Mouse (Mus musculus) embryo, embryonic 10.5 days (tissue): Measurements from ENCODE around the gene Gm26566.

ENCODE experiments used
- DNase-seq: peaks from one replicate; pipeline ENCODE4 v3.0.0-alpha.2; 2015; ENCODE audit warnings: low spot score

Gene Gm26566

DNA sequence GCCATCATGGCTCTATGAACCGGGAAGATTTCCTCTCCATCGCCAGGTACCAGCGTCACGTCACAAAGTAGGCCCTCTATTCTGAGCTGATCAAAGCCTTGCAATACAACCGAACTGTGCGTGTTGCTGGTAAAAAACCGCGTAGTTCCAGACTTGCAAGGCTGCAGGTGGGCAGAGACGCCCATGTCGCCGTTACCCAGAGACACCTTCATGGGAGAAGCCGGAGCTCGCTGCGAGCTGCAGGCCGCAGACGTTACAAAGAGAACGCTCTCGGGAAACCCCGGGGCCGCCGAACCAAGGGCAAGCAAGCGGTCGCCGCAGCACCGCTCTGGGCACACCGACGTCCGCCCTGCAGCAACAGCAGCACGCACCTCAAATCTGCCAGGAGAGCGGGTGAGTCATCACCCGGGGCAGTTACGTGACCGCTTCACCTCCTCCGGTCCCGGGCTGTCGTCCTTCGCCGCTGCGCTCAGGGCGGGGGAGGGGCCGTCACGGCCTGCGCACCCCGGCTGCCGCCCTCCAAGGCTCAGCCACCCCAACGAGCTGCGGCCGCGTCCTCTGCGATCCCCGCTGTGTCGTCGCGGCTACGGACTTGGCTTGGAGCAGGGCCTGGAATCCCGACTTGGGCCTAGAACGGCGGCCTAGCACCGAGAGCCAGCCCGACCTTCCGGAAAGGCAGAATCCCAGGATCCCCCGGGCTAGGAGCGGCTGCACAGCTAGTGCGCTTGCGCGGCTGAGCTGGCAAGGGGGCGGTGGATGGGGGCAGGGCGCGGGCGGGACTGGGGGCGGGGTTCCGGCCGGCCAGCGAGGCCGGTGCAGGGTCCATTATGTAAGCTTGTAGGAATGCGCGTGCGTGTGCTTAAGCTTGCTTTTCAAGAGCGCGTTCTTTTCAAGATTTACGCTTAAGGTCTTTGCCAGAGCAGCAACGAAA, at the start of gene Gm26566, which contains the start of gene Klhl9:
TSS of gene Gm26566 (plus strand) at position 15 of the 931 bp plus-strand sequence.
TSS of gene Klhl9 (minus strand) at position 675 of the 931 bp plus-strand sequence.
- peak; percentile 97 for DNase-seq

DNA sequence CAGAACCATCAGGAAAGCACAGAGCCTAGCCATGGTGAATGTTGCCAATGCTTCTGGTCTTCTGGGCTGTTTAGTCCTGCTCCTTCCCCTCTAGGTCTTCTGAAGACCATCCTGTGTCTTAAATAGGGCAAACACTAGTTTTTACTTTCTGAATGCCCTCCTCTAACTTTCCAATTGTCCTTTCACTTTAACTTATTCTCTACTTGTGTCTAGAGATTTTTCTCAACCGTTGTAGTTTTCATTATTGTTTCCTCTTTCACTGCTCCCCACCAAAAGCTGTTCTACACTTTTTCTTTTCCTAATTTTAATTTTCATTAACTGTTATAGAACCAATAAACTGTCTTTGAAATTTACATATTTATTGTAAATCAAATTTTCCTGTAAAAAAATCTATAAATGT, 44.8 kb upstream of the Gm26566 start, which contains the start of gene Ifna16:
TSS of gene Ifna16 (minus strand) at position 101 of the 400 bp plus-strand sequence.
- DNase-seq, result no peak

DNA sequence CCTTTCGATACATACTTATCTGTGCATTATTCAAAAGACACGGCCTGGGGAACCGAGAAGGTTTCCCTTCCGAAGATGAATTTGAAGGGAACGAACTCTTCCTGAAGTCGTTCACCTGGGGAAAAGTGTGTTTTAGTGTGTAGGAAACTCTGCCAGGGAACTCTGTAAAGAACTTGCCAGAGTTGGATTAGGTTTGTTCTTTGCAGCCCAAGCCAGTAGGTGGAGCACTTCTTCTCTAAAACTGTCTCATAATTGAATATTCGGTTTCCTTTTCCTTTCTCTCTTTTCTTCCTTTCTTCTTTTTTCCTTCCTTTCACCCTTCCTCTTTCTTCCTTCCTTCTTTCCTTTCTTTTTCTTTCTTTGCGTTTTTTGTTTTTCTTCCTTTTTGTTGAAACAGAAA, 41.2 kb upstream of the Gm26566 start:
- peak; percentile 61 for DNase-seq

DNA sequence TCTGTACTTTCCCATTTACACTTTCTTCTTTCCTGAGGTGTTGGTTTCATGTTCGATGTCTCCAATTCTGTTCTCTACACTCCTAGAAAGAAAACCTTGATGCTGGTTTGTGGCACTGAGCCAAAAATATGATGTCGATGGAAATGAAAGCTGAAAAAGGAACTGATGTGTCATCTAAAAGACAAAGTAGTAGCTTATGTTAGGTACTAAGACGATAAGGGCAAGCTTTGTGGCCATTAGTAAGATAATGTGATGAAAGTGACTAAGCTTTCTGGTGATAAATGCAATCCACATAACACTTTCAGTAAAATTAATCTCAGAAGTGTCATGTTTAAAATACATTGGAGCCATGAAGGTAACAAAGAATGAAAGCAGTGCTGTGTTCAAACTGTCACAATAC, 40.3 kb upstream of the Gm26566 start:
- no peak for DNase-seq

DNA sequence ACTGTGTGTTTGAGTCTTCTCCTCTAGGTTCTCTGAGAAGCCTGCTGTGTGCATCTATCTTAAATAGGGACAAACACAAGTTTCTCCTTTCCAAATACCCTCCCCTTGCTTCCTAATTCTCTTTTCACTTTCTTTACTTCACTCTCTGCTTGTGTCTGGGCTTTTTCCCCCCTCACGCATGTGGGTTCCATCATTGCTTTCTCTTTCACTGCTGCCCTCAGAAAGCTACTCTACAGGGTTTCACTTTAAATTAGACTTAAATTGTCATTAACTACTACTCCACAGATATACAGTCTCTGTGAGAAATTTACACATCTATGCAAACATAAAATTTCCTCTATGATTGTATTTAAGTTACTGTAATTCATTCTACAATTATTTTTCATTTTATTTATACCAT, 37.8 kb upstream of the Gm26566 start, which contains the start of gene Ifna2:
TSS of gene Ifna2 (minus strand) at position 101 of the 400 bp plus-strand sequence.
- no peak for DNase-seq

DNA sequence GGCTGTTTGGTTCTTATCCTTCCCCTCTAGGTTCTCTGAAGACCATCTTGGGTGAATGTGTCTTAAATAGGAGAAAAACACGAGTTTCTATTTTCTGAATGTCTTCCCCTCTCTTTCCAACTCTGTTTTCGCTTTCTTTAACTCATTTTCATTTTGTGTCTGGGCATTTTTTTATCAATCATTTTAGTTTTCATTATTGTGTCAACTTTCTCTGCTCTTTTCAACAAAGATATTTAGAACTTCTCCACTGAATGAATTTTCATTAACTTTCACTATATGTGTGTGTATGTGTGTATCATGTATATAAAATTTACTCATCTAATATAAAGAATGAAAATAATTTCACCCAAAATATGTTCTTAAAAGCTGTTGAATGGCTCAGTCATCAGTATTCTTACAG, 30.3 kb upstream of the Gm26566 start, which contains the start of gene Ifnab:
TSS of gene Ifnab (minus strand) at position 101 of the 400 bp plus-strand sequence.
- no peak for DNase-seq

DNA sequence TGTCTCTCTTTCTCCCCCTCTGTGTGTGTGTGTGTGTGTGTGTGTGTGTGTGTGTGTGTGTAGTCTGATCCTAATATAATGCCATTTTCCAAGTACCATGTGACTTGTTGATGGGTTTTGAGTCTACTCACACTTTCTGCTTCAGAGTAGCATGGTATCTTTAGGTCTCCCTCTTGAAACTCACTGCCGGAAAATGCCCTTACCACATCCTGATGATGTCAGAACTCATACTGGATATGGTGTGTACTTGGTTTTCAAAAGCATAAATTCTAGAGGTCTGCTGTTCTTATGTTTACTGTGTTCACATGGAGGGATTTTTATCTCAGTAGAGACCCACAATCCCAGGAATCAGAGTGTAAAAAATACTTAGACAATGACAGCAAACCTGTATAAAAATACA, 29.1 kb upstream of the Gm26566 start:
- DNase-seq, result no peak

DNA sequence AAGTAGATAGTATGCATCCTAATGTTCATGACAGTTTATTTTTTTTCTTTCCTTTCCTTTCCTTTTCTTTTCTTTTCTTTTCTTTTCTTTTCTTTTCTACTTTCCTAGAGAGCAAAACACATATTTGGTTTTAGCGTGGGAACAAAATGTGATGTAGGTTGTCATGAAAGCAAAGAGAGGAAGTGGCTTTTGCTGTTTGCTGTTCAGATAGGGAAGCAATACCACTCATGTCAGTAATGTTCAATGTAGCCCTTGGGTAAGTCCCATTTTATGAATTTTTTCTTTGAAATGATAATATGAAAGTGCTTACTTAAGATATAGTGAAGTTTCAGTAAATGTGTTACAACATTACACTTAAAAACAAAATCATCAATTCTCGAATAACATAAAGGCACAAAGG, 28.2 kb upstream of the Gm26566 start:
- no peak for DNase-seq

DNA sequence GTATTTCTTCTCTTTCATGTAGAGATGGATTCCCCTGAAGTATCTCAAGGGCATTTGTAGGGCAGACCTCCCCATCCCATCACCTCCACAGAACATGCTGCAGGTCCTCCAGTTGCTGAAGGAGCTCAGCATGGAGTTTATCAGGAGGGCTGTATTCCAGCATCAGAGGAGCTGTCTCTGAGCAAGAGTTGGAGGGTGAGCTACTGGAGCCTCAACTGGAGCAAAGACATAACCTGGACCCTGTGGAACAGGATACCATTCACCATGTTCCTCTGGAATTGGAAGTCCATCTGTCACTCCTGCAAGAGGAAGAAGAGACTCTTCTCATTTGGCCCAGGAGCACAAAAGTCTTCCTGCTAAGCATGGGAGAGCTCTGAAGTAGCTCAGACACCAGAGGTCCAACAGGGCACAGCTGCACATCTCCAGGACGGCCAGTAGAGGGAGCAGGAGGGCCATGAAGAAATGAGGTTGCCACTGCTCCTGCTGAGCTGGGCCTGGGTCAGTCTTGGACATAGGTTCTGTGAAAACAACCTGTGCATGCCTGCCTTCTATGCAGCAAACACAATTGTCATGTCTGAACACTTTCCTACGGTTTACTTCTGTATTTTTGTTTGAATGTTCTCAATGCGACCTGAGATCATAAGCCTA, 25.2 kb upstream of the Gm26566 start:
- peak; percentile 89 for DNase-seq

DNA sequence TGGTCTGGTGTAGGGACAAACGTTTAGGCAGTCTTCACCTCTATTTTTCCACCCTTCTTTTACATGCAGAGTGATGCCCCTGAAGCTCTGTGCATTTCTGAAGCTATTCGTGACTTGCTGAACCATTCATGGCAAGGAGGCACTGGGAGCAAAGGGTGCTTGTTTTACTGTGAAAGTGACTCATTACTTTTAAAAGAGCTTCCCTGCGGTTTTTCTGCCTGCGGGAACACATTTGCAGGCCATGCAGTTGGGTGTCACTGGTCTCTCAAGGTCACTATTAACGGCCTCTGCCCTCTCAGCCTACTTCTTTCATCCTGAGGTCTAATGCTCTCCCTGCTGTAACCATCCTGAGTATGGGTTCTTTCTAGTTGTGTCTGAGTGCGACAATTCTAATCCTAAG, 24.5 kb upstream of the Gm26566 start:
- DNase-seq, result no peak

DNA sequence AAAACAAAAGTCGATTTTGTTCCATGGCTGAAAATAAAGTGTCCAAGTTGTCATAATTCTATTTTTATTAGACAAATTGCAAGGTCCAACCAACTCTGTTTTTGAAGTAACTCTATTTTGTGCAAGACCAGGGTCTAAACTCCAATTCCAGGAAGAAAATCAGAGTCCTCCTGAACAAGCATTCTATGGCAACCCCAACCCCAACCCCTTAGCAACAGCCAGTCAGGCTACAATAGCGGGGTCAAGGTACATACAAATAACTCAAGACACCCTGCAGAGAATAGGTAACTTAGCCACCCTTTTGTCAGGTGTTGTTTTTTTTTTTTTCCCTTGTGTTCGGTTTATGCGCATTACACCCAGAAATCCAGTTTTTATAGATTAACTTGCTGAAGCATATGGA, 23.9 kb upstream of the Gm26566 start:
- no peak for DNase-seq

DNA sequence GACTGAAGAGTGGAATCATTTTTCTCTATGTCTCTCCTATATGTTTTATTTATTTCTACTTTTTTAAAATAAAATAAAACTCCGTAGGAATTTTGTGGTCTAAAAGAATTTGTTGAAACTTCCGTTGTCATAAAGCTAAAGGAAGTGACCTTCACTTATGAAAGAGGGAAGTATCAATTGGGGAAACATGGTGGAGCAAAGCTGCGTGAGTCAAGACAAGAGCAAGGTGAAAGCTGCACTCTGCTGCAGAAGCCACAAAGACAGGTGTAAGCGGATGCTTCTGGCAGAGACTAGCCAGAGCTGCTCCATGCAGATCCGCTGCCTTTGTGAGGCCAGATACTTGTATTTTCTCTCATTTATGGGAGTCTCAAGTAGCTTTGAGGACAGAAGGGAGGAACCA, 22.8 kb upstream of the Gm26566 start:
- DNase-seq, result no peak

DNA sequence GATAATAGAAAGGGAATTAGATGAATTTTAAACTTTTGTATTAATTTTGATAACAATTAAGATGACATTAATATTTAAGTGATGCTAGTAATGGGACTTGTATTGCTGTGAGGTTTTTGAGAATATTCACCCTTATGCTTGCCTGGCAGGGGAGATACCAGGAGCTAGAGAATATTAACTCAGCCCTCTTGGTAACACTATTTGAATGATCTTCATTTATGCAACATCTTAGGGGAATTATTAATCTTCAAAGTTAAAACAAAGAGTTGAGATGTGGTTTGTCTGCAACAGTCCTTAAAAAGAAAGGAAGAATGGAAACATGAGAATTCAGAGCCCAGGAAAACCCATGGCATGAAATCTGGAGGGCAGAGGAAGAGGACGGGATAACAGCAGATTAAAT, 22.3 kb upstream of the Gm26566 start:
- DNase-seq, result no peak

DNA sequence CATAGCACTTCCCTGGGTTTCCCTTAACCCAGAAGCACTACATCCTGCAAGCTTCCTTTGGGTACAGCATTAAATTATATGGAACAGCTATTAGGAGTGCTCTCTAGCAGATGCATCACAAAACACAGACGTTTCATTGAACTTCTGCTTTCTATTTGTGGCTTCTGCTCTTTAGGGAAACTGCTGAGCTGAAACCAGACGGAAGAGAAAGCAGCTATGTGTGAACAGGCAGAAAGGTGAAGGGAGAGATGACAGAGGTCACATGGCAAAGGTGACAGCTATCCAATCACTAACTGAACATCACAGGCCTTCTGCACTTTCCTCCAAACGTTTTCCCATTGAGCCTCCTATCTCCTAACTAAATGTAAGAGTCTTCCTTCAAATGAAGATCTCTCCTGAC, 15.7 kb upstream of the Gm26566 start:
- no peak for DNase-seq

DNA sequence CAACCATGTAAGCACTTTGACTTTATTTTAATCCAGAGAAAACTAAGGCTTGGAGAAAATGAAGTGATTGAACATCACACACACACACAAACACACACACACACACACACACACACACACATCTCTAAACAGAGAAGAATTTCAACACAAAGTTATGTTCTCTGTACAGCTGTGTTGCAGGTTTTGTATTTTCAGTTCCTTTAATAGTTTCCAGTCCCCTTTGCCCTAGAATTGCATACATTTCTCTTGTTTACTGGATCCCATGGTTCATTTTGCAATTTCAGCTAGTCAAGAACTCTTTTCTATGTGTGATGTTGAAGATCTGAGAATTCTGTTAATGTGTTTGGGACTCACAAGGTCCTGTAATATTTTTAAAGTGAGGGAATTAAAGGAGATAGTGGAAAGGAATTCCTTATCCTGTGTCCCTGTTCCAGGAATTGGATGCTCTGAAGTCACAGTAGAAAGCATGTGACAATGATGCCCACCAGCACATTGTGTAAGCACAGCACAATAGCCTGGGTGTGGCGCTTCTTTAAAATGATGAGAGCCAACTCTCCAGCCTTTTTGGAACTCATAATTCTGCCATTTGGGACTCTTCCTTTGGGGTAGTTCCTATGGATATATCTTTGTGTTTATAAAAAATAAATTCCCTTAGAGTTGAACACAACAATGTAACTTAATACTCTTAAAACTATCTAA, 14.3 kb upstream of the Gm26566 start:
- no peak for DNase-seq

DNA sequence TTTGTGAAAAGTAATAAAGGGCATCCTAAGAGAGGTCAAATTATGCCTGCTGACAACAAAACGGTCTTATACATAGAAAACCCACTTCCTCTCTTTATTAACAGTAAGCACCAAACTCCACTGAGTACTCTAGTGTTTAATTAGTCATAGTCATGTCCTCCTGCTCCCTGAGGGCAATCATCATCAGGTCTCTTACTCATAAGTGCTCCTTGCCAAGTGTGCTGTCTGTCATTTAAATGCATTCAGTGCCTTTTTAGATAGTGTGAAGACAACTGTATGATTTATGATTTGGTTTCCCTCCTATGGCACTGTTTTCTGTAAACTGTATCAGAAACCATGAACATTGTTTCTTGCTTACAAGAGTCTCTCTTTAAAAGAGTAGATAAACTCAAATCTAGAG, 7.3 kb upstream of the Gm26566 start:
- DNase-seq, result no peak

DNA sequence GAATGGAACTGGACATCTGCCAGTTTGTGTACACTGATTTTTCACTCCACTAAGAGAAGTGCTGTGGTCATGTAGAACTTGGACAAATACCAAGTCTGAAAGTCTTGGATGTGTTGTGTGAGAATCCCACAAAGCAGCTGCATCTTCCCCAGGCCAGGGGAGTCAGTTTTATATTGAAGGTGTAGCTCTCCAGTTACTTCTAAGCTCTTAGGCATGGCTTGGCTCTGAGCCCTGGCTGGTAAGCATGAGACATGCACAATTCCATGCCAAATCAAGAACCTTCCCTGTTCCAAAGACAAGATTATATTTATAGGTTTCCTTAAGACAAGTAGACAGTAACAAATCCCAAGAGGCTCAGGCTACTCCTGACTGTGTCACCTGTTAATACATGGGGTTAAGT, 6.5 kb upstream of the Gm26566 start:
- DNase-seq, result no peak

DNA sequence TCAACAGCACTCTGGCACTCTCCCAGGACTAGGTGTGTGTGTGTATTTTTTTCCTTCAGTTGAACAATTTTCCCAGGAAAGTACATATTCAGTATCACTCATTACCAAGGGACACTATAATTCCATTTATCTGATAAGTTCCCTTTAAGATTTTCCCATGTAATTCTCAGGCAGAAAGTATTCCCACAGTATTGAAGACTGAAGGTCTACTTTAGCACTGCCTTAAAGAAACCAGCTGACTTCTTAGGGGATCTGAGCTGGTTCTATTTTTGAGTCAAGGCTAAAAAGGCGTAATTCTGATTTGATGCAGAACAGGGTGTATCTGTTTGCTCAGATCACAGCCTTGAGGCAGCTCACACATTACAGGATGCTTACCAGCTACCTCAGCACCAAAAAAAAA, 2.9 kb upstream of the Gm26566 start:
- DNase-seq, result no peak

DNA sequence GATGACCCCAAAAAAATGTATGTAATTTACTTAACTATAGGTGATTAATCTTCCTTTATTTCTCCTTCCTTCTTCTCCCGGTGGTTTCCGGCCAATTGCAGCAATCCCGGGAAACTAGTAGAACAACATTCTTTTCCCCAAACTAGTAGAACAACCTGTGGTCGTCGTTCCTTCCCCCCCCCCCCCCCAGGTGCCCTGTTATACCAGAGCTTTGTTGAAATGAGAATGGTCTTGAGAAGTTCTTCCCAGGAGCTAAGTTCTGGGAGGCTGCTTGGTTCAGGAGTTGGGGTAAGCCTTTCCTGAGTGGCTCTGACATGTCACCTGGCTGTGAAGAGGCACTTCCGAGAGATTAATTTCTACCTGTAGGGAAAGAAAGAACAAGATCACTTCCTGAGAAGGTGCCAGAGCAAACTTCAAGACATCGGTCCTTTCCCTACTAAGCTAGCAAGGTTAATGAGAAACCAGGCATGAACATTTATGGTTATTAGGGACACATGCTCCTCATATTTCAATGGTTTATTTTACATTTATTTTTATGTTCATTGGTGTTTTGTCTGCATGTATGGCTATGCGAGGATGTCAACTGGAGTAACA, 2.0 kb downstream of the Gm26566 start:
- DNase-seq, result no peak

DNA sequence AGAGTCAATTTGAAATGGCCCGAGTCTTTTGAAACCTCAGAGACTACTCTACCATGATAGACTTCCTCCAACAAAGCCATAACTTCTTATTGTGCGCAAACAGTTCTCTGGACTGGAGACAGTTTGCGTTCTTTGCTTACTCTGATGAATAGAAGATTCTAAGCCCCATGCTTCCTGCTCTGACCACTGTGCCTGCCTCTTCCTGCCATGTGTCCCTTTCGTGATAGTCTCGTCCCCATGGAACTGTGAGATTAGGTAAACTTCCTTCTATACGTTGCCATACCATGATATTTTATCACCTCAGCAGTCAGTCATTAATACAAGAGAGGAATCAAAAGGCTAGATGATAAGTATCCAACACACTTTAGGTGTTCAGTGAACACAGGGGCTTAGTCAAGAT, 5.1 kb downstream of the Gm26566 start:
- no peak for DNase-seq

DNA sequence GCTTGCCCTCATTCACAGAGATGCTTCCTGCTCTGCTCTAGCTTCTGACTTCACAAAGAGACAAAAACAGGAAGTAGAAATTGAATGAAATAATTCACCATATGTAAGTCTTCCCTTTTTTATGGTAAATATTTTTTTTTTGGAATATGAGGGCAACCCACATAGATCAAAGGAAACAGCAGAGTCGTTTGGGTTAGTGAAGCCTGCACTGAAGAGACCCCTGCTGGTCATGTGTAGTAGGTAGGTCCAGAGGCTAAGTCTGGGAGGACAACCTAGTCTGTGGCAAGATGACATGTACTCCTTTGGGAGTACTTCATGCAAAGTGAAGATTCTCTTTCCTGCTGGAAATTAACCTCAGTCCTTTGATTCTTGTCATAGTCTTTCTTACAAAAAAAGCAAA, 5.7 kb downstream of the Gm26566 start:
- peak; percentile 64 for DNase-seq

DNA sequence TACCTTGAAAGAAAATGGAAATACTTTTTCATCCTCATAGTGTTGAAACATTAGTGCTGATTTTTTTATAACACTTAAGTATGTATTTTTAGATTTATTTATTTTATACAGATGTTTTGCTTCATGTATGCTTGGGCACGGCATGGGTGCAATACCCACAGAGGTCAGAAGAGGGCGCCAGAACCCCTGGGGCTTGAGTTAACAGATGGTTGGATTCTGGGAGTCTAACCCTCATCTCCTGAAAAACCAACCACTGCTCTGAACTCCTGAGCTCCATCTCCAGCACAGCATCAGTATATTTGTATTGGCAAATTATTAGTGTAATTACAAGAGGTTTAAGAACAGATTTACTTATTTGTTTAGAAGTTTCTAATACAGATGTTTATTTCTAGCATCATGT, 16.9 kb downstream of the Gm26566 start:
- DNase-seq, result peak; percentile 86
